Mouse (Mus musculus) adrenal gland, postnatal 25 days (tissue): ENCODE measurements at regions not wholly inside any gene's neighbourhood (a gene's known extent, or its start where the extent isn't known, plus 50 kb on each side); places are given as distances from the start of the nearest gene placed in this dataset.

Source experiments
- DNase-seq: peaks from one replicate; pipeline ENCODE4 v3.0.0; 2021; ENCODE audit warnings: mixed read lengths

- DNase-seq: no peak
These were observed 532.6 kb downstream of the Zfp536 start for GRCm38 (mm10) chr7:37240832-37241231.

- DNase-seq: peak; percentile 4
These were observed 531.7 kb downstream of the Zfp536 start for GRCm38 (mm10) chr7:37241781-37242180.

- DNase-seq: no peak
These were observed 531.0 kb downstream of the Zfp536 start for GRCm38 (mm10) chr7:37242476-37242875.

- DNase-seq: no peak
These were observed 527.3 kb downstream of the Zfp536 start for GRCm38 (mm10) chr7:37246156-37246555.

GRCm38 (mm10) chr7:37254431-37254830, 519.0 kb downstream of the Zfp536 start:
- DNase-seq: no peak

- DNase-seq: no peak
These were observed 517.6 kb downstream of the Zfp536 start for GRCm38 (mm10) chr7:37255840-37256239.

- no peak for DNase-seq
These were observed 514.1 kb downstream of the Zfp536 start for GRCm38 (mm10) chr7:37259293-37259692.

- no peak for DNase-seq
These were observed 510.6 kb downstream of the Zfp536 start for GRCm38 (mm10) chr7:37262846-37263245.

GRCm38 (mm10) chr7:37267404-37267803, 506.0 kb downstream of the Zfp536 start:
- DNase-seq: no peak

- DNase-seq: no peak
These were observed 502.6 kb downstream of the Zfp536 start for GRCm38 (mm10) chr7:37270841-37271240.

GRCm38 (mm10) chr7:37290018-37290417, 483.4 kb downstream of the Zfp536 start:
- DNase-seq: no peak

- no peak for DNase-seq
These were observed 482.9 kb downstream of the Zfp536 start for GRCm38 (mm10) chr7:37290493-37291045.

GRCm38 (mm10) chr7:37291726-37292125, 481.7 kb downstream of the Zfp536 start:
- no peak for DNase-seq

- no peak for DNase-seq
These were observed 480.9 kb downstream of the Zfp536 start for GRCm38 (mm10) chr7:37292554-37292953.

- no peak for DNase-seq
These were observed 474.6 kb downstream of the Zfp536 start for GRCm38 (mm10) chr7:37298888-37299287.

- no peak for DNase-seq
These were observed 468.0 kb downstream of the Zfp536 start for GRCm38 (mm10) chr7:37305463-37305862.

GRCm38 (mm10) chr7:37307191-37307590, 466.2 kb downstream of the Zfp536 start:
- no peak for DNase-seq

GRCm38 (mm10) chr7:37324653-37325052, 448.8 kb downstream of the Zfp536 start:
- DNase-seq: no peak

GRCm38 (mm10) chr7:37333451-37333850, 440.0 kb downstream of the Zfp536 start:
- no peak for DNase-seq

GRCm38 (mm10) chr7:37335212-37335611, 438.2 kb downstream of the Zfp536 start:
- DNase-seq: no peak

GRCm38 (mm10) chr7:37336171-37336850, 437.1 kb downstream of the Zfp536 start:
- no peak for DNase-seq

- no peak for DNase-seq
These were observed 436.4 kb downstream of the Zfp536 start for GRCm38 (mm10) chr7:37336851-37337531.

GRCm38 (mm10) chr7:37337616-37338015, 435.8 kb downstream of the Zfp536 start:
- no peak for DNase-seq

- DNase-seq: no peak
These were observed 435.4 kb downstream of the Zfp536 start for GRCm38 (mm10) chr7:37338067-37338501.
